Mouse (Mus musculus) C2C12 (cell line): ENCODE data around the gene Hnrnpa2b1. TPM values are rescaled to one million over a fixed set of nuclear protein-coding genes. Genes with fewer than 3 reads are reported as not detected.

Experiments used
- H3K27me3 ChIP-seq: one replicate; pipeline ENCODE4 v1.6.1; 2011; ENCODE audit not compliant: control insufficient read depth, insufficient read depth, insufficient read length
- H3K36me3 ChIP-seq: one replicate; pipeline ENCODE4 v1.6.1; 2011; ENCODE audit not compliant: control insufficient read depth, insufficient read depth
- H3K4me3 ChIP-seq: one replicate; pipeline ENCODE4 v1.5.1; 2011; ENCODE audit warnings: mild to moderate bottlenecking, control low read depth; ENCODE audit not compliant: poor library complexity, insufficient read depth, severe bottlenecking
- H3K79me2 ChIP-seq: one replicate; pipeline ENCODE4 v1.6.1; 2011; ENCODE audit not compliant: control insufficient read depth, insufficient read depth
- H3K79me3 ChIP-seq: one replicate; pipeline ENCODE4 v1.6.1; 2011; ENCODE audit warnings: low read depth, control low read depth
- H3ac ChIP-seq: one replicate; pipeline ENCODE3; 2011; ENCODE audit warnings: low read depth; ENCODE audit not compliant: control insufficient read depth, insufficient read length
- CEBPB ChIP-seq: IDR thresholded peaks from one replicate; pipeline ENCODE4 v1.6.1; 2011; ENCODE audit warnings: low read depth, mild to moderate bottlenecking, control low read depth, moderate library complexity
- CTCF ChIP-seq: IDR thresholded peaks from one replicate; pipeline ENCODE4 v1.5.1; 2011; ENCODE audit not compliant: control insufficient read depth, insufficient read depth, insufficient read length
- FOSL1 ChIP-seq: IDR thresholded peaks from one replicate; pipeline ENCODE4 v1.8.0; 2011; ENCODE audit warnings: mild to moderate bottlenecking, low read length; ENCODE audit not compliant: poor library complexity, insufficient read depth, severe bottlenecking
- MAX ChIP-seq: IDR thresholded peaks from one replicate; pipeline ENCODE4 v1.6.1; 2011; ENCODE audit warnings: mild to moderate bottlenecking, control low read depth
- MYOD1 ChIP-seq: IDR thresholded peaks from one replicate; pipeline ENCODE4 v1.6.1; 2011; ENCODE audit warnings: low read depth; ENCODE audit not compliant: control insufficient read depth, insufficient read length
- MYOG ChIP-seq: IDR thresholded peaks from one replicate; pipeline ENCODE4 v1.6.1; 2011; ENCODE audit not compliant: control insufficient read depth, insufficient read length; ENCODE audit errors: extremely low read depth
- USF1 ChIP-seq: IDR thresholded peaks from one replicate; pipeline ENCODE4 v1.6.1; 2011; ENCODE audit warnings: low read depth, mild to moderate bottlenecking, control low read depth, moderate library complexity
- polyA plus RNA-seq: library from polyadenylated mRNA; unstranded; fragments of >200 nt; fragmentation: generic; extraction: Trizol; gene quantifications from one replicate; pipeline ENCODE4 v1.2.1, GENCODE M21; 2012; ENCODE audit warnings: missing spikeins

Gene Hnrnpa2b1
- polyA plus RNA-seq, 1 experiment: 459 TPM

- no peaks in the 10 kb centered on the region for H3K27me3 ChIP-seq
- TF ChIP-seq FOSL1: no peak
- TF ChIP-seq MYOG: no peak
- no peak for TF ChIP-seq CEBPB
- no peak for TF ChIP-seq MAX
- TF ChIP-seq CTCF: no peak
- no peak for TF ChIP-seq USF1
- TF ChIP-seq MYOD1: no peak
- H3ac ChIP-seq: no peak overlapping the region
- peak overlapping the region; percentile 97 for H3K4me3 ChIP-seq
- H3K79me3 ChIP-seq: peaks cover 83% of the 10 kb centered on the region
- peaks cover 93% of the 10 kb centered on the region for H3K79me2 ChIP-seq
- H3K36me3 ChIP-seq: peaks cover 69% of the 10 kb centered on the region
Measured at GRCm38 (mm10) chr6:51467649-51468048, 2.0 kb downstream of the Hnrnpa2b1 start.

- no peaks in the 10 kb centered on the region for H3K27me3 ChIP-seq
- peaks cover 84% of the 10 kb centered on the region for H3K36me3 ChIP-seq
- H3K79me3 ChIP-seq: peaks cover 26% of the 10 kb centered on the region
- H3ac ChIP-seq: no peak overlapping the region
- no peak overlapping the region for H3K4me3 ChIP-seq
- peaks cover 44% of the 10 kb centered on the region for H3K79me2 ChIP-seq
- TF ChIP-seq MYOD1 (no peak), USF1 (no peak)
Measured at GRCm38 (mm10) chr6:51460363-51460762, 9.3 kb downstream of the Hnrnpa2b1 start.

- TF ChIP-seq CEBPB: no peak
- TF ChIP-seq MYOG: no peak
- TF ChIP-seq USF1: no peak
- TF ChIP-seq MYOD1: no peak
- TF ChIP-seq FOSL1: no peak
- no peak for TF ChIP-seq CTCF
- TF ChIP-seq MAX: no peak
- Histone ChIP-seq H3K79me2 (peaks cover 40% of the 10 kb centered on the region), H3K36me3 (peaks cover 80% of the 10 kb centered on the region), H3K27me3 (no peaks in the 10 kb centered on the region), H3ac (no peak overlapping the region), H3K79me3 (peaks cover 23% of the 10 kb centered on the region), H3K4me3 (no peak overlapping the region)
Measured at GRCm38 (mm10) chr6:51460021-51460360, 9.7 kb downstream of the Hnrnpa2b1 start.

GRCm38 (mm10) chr6:51459313-51460020 is 10.2 kb downstream of the Hnrnpa2b1 start:
- Histone ChIP-seq H3K4me3 (no peak overlapping the region), H3K27me3 (no peaks in the 10 kb centered on the region), H3K36me3 (peaks cover 75% of the 10 kb centered on the region), H3ac (no peak overlapping the region), H3K79me2 (peaks cover 35% of the 10 kb centered on the region), H3K79me3 (peaks cover 17% of the 10 kb centered on the region)
- no peak for TF ChIP-seq MYOD1
- no peak for TF ChIP-seq MAX
- TF ChIP-seq MYOG: no peak
- TF ChIP-seq USF1: no peak
- no peak for TF ChIP-seq CEBPB
- no peak for TF ChIP-seq CTCF
- no peak for TF ChIP-seq FOSL1

GRCm38 (mm10) chr6:51458925-51459312 is 10.8 kb downstream of the Hnrnpa2b1 start:
- Histone ChIP-seq H3ac (no peak overlapping the region), H3K36me3 (peaks cover 69% of the 10 kb centered on the region), H3K79me3 (peaks cover 13% of the 10 kb centered on the region), H3K79me2 (peaks cover 29% of the 10 kb centered on the region), H3K4me3 (no peak overlapping the region), H3K27me3 (no peaks in the 10 kb centered on the region)
- no peak for TF ChIP-seq MYOG
- no peak for TF ChIP-seq MYOD1
- no peak for TF ChIP-seq CEBPB
- no peak for TF ChIP-seq MAX
- TF ChIP-seq FOSL1: no peak
- no peak for TF ChIP-seq CTCF
- TF ChIP-seq USF1: no peak

GRCm38 (mm10) chr6:51457770-51458387 is 11.8 kb downstream of the Hnrnpa2b1 start:
- no peak for TF ChIP-seq CTCF
- TF ChIP-seq USF1: no peak
- TF ChIP-seq MAX: no peak
- TF ChIP-seq MYOD1: no peak
- TF ChIP-seq FOSL1: no peak
- no peak for TF ChIP-seq CEBPB
- no peak for TF ChIP-seq MYOG
- Histone ChIP-seq H3K79me2 (peaks cover 19% of the 10 kb centered on the region), H3K79me3 (peaks cover 2% of the 10 kb centered on the region), H3K36me3 (peaks cover 59% of the 10 kb centered on the region), H3K4me3 (no peak overlapping the region), H3K27me3 (no peaks in the 10 kb centered on the region), H3ac (no peak overlapping the region)
